Mouse (Mus musculus) thymus, postnatal 25 days (tissue): ENCODE measurements around the gene Ppp4r3b.

ENCODE experiments used
- DNase-seq: peaks from one replicate; pipeline ENCODE4 v3.0.0; 2022

Gene Ppp4r3b

GRCm38 (mm10) chr11:29238551-29238950, 65.9 kb downstream of the Ppp4r3b start:
- DNase-seq: no peak

DNA sequence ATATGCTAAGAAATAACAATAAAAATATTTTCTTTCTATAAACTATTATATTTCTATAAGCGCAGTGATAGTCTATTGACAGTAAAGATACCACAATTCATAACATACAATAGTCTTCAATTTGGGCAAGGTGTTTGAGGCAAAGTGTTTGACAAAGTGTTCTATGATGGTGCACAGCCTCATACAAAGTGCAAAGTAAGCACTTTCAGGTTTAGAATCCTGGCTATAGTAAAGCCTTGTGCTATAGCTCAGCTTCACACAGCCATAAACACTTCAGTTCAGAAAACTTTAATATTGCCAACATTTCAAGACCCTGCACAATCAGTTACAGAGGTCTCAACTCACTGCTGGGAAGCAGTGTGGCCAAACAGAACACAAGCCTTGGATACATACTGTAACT, 66.7 kb downstream of the Ppp4r3b start:
- no peak for DNase-seq

- no peak for DNase-seq
These were observed 69.3 kb downstream of the Ppp4r3b start for GRCm38 (mm10) chr11:29241961-29242360.

GRCm38 (mm10) chr11:29245988-29246387, 73.3 kb downstream of the Ppp4r3b start:
- DNase-seq: no peak

DNA sequence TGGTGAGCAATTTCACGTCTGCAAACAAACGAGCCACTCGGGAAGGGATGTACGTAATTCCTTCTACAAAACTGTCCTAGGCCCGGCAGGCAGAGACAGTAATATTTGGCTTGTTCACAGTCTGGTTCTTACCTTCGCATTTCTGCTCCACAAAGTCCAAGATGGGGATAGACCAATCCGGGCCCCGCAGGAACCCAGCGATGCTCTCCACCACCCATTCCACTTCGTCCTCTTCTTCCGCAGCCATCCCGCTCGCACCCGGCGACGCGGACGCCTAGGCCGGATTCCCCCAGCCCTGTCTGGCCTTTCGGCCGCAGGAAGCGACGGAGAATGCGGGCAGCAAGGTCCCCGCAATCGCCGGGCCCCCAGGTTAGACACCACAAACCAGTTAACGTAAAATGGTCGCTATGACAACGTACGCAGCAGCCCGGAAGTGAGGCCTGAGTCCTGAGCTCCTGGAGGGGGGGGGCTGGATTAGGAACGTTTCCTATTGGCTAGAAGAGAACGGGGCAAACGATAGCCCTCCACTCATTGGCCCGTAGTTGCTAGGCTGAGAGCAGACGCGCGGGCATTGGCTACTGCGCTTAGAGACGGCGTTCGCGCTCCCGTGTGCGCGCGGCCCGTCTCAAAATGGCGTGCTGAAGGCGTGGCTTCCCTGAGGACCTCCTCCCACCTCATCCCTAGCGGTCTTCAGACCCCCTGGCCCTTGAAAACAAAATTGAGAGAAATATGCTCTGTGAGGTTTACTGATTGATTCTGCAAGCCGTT, 74.4 kb downstream of the Ppp4r3b start, which contains the start of gene Cfap36:
TSS of gene Cfap36 (minus strand) at position 527 of the 768 bp plus-strand sequence.
- peak; percentile 86 for DNase-seq

DNA sequence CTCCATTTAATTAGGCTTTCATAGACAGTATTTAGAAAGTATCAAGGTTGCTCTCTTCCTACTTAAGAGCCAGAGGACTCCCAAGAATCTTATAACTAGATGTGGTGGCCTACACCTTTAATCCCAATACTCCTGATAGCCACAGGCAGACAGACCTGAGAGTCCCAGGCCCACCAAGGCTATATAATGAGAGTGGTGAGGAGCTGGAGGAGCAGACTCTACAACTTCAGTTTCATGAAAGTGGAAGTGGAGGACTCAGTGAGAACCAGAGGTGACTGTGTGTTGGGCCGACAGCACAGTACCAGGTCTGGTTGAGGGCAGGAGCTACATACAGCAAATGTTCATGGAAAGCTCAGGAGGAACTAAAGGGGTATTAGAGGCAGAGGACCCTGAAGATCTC, 75.0 kb downstream of the Ppp4r3b start:
- no peak for DNase-seq

GRCm38 (mm10) chr11:29248386-29248785, 75.7 kb downstream of the Ppp4r3b start:
- no peak for DNase-seq

- DNase-seq: no peak
These were observed 82.0 kb downstream of the Ppp4r3b start for GRCm38 (mm10) chr11:29254643-29255042.

- DNase-seq: no peak
These were observed 95.1 kb downstream of the Ppp4r3b start for GRCm38 (mm10) chr11:29267824-29268223.
